Mouse (Mus musculus): ENCODE measurements at regions not wholly inside any gene's neighbourhood (a gene's known extent, or its start where the extent isn't known, plus 50 kb on each side); places are given as distances from the start of the nearest gene placed in this dataset.

DNA sequence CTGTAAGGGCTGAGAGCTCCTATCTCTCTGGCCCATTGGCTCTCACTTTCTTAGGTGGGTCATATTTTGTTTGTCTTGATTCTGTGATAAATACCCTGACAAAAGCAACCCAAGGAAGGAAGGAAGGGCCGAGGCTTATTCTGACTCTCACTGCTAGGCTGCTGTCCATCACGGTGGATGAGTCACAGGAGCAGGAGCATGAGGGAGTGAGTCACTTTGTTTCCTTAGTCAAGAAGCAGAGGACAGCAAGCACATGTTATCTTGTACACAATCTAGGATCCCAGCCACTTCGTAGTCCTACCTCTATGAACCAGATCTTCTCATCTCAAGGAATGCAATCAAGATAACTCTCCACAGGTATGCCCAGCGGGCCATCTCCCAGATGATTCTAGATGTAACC, 69.9 kb downstream of the Atp6v1g3 start:
- in situ Hi-C loops (cut with MboI, MseI) = no loop called here

DNA sequence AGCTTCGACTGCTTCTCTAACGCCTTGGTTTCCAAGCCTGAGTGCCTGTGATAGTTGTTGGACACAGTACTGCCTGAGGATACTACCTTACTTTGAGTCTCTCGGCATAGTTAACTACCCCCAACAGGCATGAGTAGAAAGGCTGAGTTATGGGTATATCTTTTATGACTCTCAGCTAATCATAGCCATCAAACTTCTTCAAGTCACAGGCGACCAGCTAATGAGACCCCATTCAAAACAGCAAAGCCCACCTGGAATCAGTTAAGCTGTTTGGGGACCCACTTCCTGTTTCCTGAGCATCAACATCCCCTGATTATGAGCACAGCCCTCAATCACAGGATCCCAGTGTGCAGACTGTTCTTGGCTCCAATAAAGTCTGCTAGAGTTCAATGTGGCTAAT, 71.4 kb downstream of the Atp6v1g3 start:
- in situ Hi-C loops (cut with MboI, MseI) = no loop called here

DNA sequence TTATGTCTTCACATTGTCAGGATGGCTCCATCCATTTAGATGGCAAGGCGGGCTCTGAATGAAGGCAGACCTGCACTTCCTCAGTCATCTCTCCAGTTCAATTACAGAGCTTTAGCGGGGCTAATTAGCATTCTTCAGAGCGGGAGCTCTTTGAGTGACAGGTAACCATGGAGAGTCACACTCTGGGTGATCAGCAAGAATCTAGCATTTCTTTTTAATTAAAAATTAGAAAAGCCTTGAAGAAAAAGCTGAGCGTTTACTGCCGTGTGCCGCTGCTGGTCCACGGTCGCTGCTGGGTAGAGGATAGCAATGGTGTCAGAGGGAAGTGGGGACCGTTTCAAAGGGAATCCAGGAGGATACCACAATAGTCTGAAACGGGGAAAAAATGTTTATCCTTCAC, 72.5 kb downstream of the Atp6v1g3 start:
- in situ Hi-C loops (cut with MboI, MseI) = no loop called here

DNA sequence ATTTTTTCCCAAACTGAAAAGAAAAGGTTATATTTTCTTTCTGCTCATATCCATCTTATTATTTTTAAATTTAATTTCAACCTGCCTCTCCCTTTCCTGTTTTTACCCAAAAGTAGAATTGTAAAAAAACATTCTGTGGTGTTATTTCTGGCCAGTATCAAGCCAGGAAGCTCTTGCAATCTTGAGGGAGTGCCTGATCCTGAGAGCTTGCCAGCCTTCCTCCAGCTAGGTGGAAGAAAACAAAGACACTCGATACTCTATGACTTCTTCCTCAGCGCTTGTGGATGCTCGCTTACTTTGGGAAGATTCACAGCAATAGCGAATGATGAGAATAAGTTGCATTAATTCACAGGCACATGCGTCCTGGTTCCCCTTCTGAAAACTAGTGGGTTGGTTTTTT, 73.4 kb downstream of the Atp6v1g3 start:
- in situ Hi-C loops (cut with MboI, MseI) = no loop called here

- in situ Hi-C loops (cut with MboI, MseI) = no loop called here
Measured at GRCm38 (mm10) chr1:138348447-138348846, 74.9 kb downstream of the Atp6v1g3 start.

DNA sequence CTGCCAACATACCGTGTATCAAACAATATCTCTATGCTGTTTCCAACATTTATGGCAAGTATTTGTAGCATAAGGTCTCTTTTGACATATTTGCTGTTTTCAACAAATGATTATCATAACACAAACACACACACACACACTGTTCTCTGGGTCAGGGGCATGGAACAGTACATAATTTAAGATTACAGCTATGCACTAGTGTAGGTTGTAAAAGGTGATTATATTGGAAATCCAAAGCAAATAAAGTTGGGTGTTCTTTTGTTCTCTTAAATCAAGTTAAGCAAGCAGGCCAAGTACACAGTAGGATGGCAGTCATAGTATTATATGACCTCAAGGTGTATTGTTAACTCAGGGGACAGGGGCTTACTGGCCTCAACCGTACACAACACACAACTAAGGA, 75.6 kb downstream of the Atp6v1g3 start:
- in situ Hi-C loops (cut with MboI, MseI) = no loop called here

GRCm38 (mm10) chr1:138356407-138356806, 82.9 kb downstream of the Atp6v1g3 start:
- in situ Hi-C loops (cut with MboI, MseI) = no loop called here

DNA sequence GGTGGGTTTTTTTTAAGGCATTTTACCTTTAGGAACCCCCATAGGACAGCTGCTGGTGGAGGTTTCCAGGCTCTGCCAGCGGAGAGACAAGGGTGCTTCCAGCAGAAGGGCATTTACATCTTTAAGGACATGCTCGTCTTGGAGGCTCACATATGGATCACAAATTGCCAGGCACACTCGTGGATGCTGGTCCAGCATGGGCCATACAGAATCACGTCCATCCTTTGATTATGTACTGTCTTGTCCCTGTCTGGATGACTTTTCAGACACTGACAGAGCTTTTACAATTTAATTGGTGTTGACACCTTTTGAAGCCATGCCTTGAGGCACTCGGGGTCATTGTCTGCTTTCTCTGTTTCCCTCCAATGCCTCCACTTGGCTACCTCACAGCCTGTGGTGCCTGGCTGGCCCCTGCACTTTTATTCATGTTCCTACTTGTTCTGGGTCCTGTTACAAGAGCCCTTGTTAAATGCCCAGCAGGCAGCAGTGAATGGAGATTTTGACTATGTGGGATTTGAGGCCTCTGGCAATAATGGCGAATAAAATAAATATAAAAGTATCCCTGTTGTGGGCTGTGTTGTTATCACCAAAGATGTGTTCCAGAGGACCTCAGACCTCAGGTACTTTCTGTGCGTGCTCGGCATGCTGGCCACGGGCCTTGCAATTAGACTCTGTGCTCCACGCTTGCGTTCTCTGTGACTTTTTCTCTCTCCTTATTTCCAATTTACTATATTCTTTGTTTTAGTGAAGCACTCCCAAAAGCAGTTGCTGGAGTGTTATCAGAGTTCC, 89.3 kb downstream of the Atp6v1g3 start:
- in situ Hi-C loops (cut with MboI, MseI) = no loop called here

- in situ Hi-C loops (cut with MboI, MseI) = no loop called here
Measured at GRCm38 (mm10) chr1:138369953-138370482, 96.5 kb downstream of the Atp6v1g3 start.

DNA sequence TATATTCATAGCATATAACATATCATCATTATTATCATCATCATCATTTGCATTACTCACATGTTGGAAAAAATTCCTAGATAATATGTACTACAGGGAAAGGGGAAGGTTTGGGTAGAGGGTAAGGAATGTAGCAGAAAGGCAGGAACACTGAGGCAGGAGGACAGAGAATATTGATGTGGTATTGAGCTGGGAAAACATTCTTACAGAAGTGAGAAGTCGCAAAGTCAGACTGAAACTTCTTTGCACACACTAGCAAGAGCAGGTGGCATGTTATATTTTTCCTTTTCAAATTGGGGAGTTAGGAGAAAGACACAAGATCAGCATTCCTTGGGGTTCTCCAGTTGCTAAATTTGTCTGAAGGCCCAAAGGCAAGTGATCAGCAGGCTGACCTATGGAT, 97.9 kb downstream of the Atp6v1g3 start:
- in situ Hi-C loops (cut with MboI, MseI) = no loop called here

- in situ Hi-C loops (cut with MboI, MseI) = no loop called here
Measured at GRCm38 (mm10) chr1:138384146-138384545, 110.6 kb downstream of the Atp6v1g3 start.

DNA sequence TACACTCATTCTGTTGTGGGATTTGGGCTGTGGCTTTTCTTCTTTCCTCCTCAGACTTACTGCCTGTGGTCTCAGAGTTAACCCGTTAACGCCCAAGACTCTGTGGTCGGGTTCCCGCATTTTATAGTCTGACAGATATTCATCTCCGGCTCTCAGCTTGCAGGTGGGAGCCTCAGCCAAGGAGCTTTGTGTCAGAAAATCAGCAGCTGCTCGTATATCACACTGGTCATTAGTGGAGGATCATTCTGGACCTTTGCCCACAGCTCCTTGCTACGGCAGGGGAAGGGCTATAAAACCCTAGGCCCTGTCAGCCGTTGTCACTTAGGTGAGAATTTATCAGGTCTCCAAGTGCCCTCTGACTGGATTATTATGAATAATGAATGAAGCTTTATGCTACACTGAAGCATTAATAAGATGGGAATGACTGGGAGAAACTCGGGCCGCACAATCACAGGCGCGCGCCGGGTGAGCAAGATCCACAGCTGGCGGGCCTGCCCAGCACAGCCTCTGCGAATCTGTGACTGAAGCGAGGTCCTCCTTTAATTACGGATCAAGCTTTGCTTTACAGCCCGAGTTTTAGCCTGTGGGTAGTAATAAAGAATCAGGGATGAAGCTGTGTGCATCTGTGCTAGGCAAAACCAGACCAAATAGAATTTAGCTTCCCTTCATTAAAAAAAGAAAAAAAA, 111.8 kb downstream of the Atp6v1g3 start:
- in situ Hi-C loops (cut with MboI, MseI) = no loop called here

DNA sequence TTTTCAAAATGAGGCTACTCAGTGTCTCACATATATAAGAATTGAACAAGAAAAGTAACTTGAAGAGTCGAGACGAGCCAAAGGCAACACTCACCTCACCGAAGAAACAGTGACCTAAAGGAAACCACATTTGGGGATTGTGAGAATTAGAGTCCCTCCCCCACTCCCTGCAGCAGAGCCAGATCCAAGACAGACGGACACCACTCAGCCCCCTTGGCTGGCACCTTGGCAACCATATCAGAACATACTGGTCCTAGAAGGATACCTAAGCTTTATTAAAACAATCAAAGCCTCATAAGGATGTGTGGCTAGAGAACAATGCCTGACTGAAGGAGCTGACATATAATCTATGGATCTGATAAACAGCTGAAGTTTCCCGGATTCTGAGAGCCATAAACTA, 112.5 kb downstream of the Atp6v1g3 start:
- in situ Hi-C loops (cut with MboI, MseI) = no loop called here

DNA sequence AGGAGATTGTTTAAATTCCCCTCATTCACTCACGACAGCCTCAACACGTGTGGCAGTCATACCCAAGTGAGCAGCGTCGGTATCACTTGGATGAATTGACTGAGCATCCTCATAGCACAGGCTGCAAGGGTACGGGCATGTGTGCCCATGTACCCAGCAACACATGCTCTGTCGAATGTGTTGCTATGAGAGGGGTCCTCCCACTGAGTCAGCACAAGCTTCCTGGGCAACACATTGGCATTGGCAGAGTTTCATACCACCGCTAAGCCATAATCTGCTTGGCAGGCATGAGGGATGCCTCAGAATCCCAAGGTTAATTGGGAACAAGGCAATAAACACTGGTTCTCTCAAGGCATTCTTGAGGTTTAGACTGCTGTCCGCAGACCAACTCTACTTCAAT, 115.1 kb downstream of the Atp6v1g3 start:
- in situ Hi-C loops (cut with MboI, MseI) = no loop called here

GRCm38 (mm10) chr1:138389676-138390075, 116.1 kb downstream of the Atp6v1g3 start:
- in situ Hi-C loops (cut with MboI, MseI) = loop anchor here (5.0 kb wide), 1 partner anchor 48 kb away; no protein-coding TSS in a partner anchor

GRCm38 (mm10) chr1:138418610-138419009, 145.1 kb downstream of the Atp6v1g3 start:
- in situ Hi-C loops (cut with MboI, MseI) = no loop called here

DNA sequence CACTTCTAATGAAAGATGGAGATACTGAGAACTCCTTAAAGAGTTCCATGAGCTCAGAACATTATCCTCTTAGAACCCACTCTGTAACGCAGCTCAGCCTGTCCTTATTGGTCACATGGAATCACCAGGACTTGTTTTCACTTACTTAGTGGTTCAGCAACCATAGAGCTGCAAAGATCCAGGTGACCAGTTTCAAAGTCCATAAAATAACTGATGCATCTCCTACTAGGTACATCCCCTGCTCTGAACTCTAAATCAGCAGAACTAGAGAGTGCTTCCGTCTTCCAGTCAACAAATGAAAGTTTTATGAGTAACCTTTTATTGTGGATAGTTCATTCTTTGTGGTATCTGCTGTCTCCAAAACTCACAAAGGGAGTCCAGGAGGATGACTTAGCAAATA, 153.9 kb downstream of the Atp6v1g3 start:
- in situ Hi-C loops (cut with MboI, MseI) = loop anchor here (10.0 kb wide), 1 partner anchor 1003 kb away; no protein-coding TSS in a partner anchor
